Mouse (Mus musculus): ENCODE data around the gene Vamp2. TPM values are rescaled to one million over a fixed set of nuclear protein-coding genes. Genes with fewer than 3 reads are reported as not detected.

Vamp2 gene
- total and polyA plus RNA-seq, 3 experiments, result 5.8 to 104 (median 31.8) TPM

DNA sequence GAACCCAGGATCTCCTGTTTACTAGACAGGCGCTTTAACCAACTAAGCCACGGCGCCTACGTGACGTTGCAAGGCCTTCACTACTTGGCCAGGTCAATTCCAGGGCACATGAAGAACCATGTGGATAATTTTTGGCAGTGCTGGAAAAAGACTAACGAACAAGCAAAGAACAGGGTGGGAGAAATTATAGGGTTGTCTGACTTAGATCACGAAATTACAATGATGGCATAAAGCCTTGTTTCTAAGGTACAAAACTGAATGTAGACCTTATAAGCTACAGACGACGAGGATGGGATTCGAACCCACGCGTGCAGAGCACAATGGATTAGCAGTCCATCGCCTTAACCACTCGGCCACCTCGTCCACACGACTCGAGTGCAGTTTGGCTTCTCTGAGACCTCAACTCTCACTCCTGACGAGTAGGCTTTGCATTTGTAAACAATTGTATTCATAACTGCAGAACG lies 25.5 kb upstream of the Vamp2 start:
- TF ChIP-seq POLR2AphosphoS5 (IDR thresholded peaks at IDR 0.05; ENCODE audit: insufficient replicate concordance, low read depth, low read length), result no peak
- Histone ChIP-seq H3K27me3 (ENCODE audit: insufficient read depth, low read length) (no peaks in the 10 kb centered on the region), H3K36me3 (replicated peaks) (peaks cover 4% of the 10 kb centered on the region), H3K4me1 (ENCODE audit: insufficient read depth, low read depth, low read length) (peaks cover 61% of the 10 kb centered on the region), H3K4me3 (ENCODE audit: low read depth, low read length) (peak overlapping the region; percentile 73), H3K9me3 (replicated peaks) (no peaks in the 10 kb centered on the region)
- DNase-seq (ENCODE audit: low spot score) (no peak), ATAC-seq (ENCODE audit: extremely low read depth, insufficient number of reproducible peaks, low FRiP score, poor library complexity, severe bottlenecking) (0 out of 2 replicates have a peak, but pooled peaks have one; percentile 10)

GRCm38 (mm10) chr11:69063413-69064201 lies 24.7 kb upstream of the Vamp2 start:
- H3K9me3 ChIP-seq (replicated peaks), result no peaks in the 10 kb centered on the region
- H3K4me1 ChIP-seq (ENCODE audit: insufficient read depth, low read depth, low read length), result peaks cover 54% of the 10 kb centered on the region
- DNase-seq (ENCODE audit: low spot score) (no peak), ATAC-seq (ENCODE audit: extremely low read depth, insufficient number of reproducible peaks, low FRiP score, poor library complexity, severe bottlenecking) (no peak)
- H3K4me3 ChIP-seq (ENCODE audit: low read depth, low read length), result peak overlapping the region; percentile 73
- peaks cover 4% of the 10 kb centered on the region for H3K36me3 ChIP-seq (replicated peaks)
- TF ChIP-seq POLR2AphosphoS5 (IDR thresholded peaks at IDR 0.05; ENCODE audit: insufficient replicate concordance, low read depth, low read length) (no peak), GATA1 (IDR thresholded peaks at IDR 0.05; ENCODE audit: borderline replicate concordance, low read length) (no peak), TAL1 (conservative IDR thresholded peaks at IDR 0.05; ENCODE audit: low read depth, low read length) (no peak), GATA2 (IDR thresholded peaks at IDR 0.05; ENCODE audit: borderline replicate concordance, low read depth, low read length) (no peak), CTCF (IDR thresholded peaks at IDR 0.05; ENCODE audit: low read depth, low read length) (no peak)
- no peaks in the 10 kb centered on the region for H3K27me3 ChIP-seq (ENCODE audit: insufficient read depth, low read length)

DNA sequence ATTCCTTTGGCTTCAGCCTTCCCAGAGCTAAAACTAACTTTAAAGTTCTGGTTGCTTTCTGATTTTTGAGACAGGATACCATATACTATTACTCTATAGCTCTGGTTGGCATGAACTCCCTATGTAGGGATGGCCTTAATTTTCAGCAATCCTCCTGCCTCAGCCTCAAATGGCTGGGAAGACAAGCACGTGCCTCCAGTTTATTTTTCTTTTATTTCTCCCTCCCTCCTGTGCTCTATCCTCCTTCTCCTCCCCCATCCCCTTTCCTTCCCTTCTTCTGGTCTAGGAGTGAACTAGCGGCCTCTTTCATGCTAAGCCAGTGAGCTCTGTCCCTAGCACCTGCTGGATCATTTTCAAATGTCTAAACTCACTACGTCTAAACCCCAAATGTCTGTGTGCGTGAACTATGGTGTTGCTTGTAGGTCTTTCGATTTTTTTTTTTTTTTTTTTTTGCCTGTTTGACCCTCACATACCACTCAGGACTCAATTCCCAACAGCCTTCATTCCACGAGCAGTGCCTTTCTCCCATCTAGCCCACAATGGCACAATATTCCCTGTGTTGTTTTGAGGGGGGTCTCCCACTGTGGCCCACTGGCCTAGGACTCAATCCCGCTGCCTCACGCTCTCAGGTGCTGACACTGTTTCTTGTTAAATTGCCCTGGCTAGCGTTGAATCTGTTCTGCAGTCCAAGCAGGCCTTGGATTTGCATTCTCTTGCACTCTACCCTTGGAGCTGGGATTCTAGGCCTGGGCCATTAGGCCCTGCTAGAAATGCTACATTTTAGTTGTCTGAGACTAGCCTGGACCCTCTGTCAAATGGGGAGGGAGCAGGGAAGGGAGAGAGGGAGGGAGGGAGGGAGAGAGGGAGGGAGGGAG lies 23.8 kb upstream of the Vamp2 start:
- no peak for ATAC-seq (ENCODE audit: extremely low read depth, insufficient number of reproducible peaks, low FRiP score, poor library complexity, severe bottlenecking)
- Histone ChIP-seq H3K27me3 (ENCODE audit: insufficient read depth, low read length) (no peaks in the 10 kb centered on the region), H3K4me1 (ENCODE audit: insufficient read depth, low read depth, low read length) (peaks cover 51% of the 10 kb centered on the region), H3K4me3 (ENCODE audit: low read depth, low read length) (peak overlapping the region; percentile 73), H3K36me3 (replicated peaks) (peaks cover 4% of the 10 kb centered on the region), H3K9me3 (replicated peaks) (no peaks in the 10 kb centered on the region)
- TF ChIP-seq GATA1 (IDR thresholded peaks at IDR 0.05; ENCODE audit: borderline replicate concordance, low read length) (no peak), GATA2 (IDR thresholded peaks at IDR 0.05; ENCODE audit: borderline replicate concordance, low read depth, low read length) (no peak), TAL1 (conservative IDR thresholded peaks at IDR 0.05; ENCODE audit: low read depth, low read length) (no peak), POLR2AphosphoS5 (IDR thresholded peaks at IDR 0.05; ENCODE audit: insufficient replicate concordance, low read depth, low read length) (no peak)
- DNase-seq (ENCODE audit: low spot score), result no peak

GRCm38 (mm10) chr11:69065394-69065925 lies 22.8 kb upstream of the Vamp2 start:
- no peak overlapping the region for H3K4me3 ChIP-seq (ENCODE audit: low read depth, low read length)
- ATAC-seq (ENCODE audit: extremely low read depth, insufficient number of reproducible peaks, low FRiP score, poor library complexity, severe bottlenecking), result no peak
- peaks cover 4% of the 10 kb centered on the region for H3K36me3 ChIP-seq (replicated peaks)

GRCm38 (mm10) chr11:69066163-69066861 lies 22.0 kb upstream of the Vamp2 start:
- H3K9me3 ChIP-seq (replicated peaks), result no peaks in the 10 kb centered on the region
- peaks cover 51% of the 10 kb centered on the region for H3K4me1 ChIP-seq (ENCODE audit: insufficient read depth, low read depth, low read length)
- no peaks in the 10 kb centered on the region for H3K27me3 ChIP-seq (ENCODE audit: insufficient read depth, low read length)
- peak overlapping the region; percentile 33; the same call in 1 of the 2 replicates for H3K4me3 ChIP-seq (ENCODE audit: low read depth, low read length)
- H3K36me3 ChIP-seq (replicated peaks), result no peaks in the 10 kb centered on the region
- DNase-seq (ENCODE audit: low spot score) (no peak), ATAC-seq (ENCODE audit: extremely low read depth, insufficient number of reproducible peaks, low FRiP score, poor library complexity, severe bottlenecking) (no peak)
- TF ChIP-seq POLR2AphosphoS5 (IDR thresholded peaks at IDR 0.05; ENCODE audit: insufficient replicate concordance, low read depth, low read length) (no peak), CTCF (IDR thresholded peaks at IDR 0.05; ENCODE audit: low read depth, low read length) (no peak), GATA2 (IDR thresholded peaks at IDR 0.05; ENCODE audit: borderline replicate concordance, low read depth, low read length) (no peak), TAL1 (conservative IDR thresholded peaks at IDR 0.05; ENCODE audit: low read depth, low read length) (no peak), GATA1 (IDR thresholded peaks at IDR 0.05; ENCODE audit: borderline replicate concordance, low read length) (no peak)

More at GRCm38 (mm10) chr11:69065394-69065925, 22.8 kb upstream of the Vamp2 start:
- H3K4me1 ChIP-seq (ENCODE audit: insufficient read depth, low read depth, low read length), result peaks cover 52% of the 10 kb centered on the region
- DNase-seq (ENCODE audit: low spot score), result no peak
- no peaks in the 10 kb centered on the region for H3K27me3 ChIP-seq (ENCODE audit: insufficient read depth, low read length)
- no peaks in the 10 kb centered on the region for H3K9me3 ChIP-seq (replicated peaks)
- TF ChIP-seq POLR2AphosphoS5 (IDR thresholded peaks at IDR 0.05; ENCODE audit: insufficient replicate concordance, low read depth, low read length), result no peak
- TF ChIP-seq GATA1 (IDR thresholded peaks at IDR 0.05; ENCODE audit: borderline replicate concordance, low read length), result no peak
- no peak for TF ChIP-seq TAL1 (conservative IDR thresholded peaks at IDR 0.05; ENCODE audit: low read depth, low read length)
- no peak for TF ChIP-seq GATA2 (IDR thresholded peaks at IDR 0.05; ENCODE audit: borderline replicate concordance, low read depth, low read length)
- no peak for TF ChIP-seq CTCF (IDR thresholded peaks at IDR 0.05; ENCODE audit: low read depth, low read length)

Data from G1E (cell line).